Mouse (Mus musculus): Measurements from ENCODE around the gene A430033K04Rik. TPM values are rescaled to one million over a fixed set of nuclear protein-coding genes. Genes with fewer than 3 reads are reported as not detected.

Gene A430033K04Rik
- 9.3 and 13.4 TPM in 2 replicates for polyA plus RNA-seq (2016; fragmentation: Nextera tagmentation; extraction: Ambion mirVana)

DNA sequence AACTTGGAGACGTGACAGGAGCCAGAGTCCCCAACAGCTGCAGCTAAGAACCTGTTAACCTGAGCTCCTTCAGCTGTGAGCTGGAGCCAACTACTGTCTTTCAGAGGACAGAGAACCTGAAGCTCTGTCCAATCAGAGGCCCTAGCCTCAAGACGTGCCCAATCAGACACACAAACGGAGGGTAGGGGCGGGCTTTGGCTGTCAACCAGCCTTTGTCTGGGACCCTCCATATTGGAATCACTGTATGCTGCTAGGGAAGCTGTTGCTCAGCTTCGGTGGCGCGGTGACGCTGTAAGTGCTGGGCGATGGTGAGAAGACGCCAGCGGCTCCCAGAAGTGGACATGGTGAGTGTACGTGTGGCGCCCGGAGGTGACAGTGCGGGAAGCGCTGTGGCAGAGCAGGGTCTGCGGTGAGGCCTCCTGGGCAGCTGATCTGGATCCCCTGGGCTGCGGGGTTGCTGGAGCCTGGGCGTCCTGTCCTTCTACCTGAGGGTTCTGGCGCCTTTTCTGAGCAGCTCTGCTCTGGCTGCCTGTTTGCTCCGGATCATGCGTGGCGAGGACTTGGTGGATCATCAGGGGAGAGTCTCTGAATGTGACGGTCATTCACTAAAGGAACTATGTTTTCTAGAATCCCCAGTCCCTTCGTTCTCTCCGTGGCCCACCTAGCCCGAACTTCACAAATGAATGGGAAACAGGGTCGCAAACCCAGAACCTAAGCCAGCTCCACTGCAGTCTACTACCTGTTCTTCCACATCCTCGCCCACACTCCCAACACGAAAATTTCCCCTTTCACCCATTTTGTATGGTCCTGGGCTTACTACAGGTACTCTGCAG is at the start of gene A430033K04Rik:
Gene A430033K04Rik, plus strand, starts transcription at position 215 of the 833 bp plus-strand sequence.
- peak; percentile 86 for DNase-seq (ENCODE audit: low spot score)
- Histone ChIP-seq H3K27me3 (ENCODE audit: low read depth, poor library complexity, severe bottlenecking) (no peaks in the 10 kb centered on the region), H3K4me1 (peaks cover 12% of the 10 kb centered on the region), H3K4me3 (peak within 1 kb of the TSS; percentile 83), H3K27ac (peak within 1 kb of the TSS; percentile 92), H3K36me3 (peaks cover 7% of the 10 kb centered on the region), H3K9me3 (replicated peaks) (no peaks in the 10 kb centered on the region)
- 2% methylated on average over 30 of the region's 30 CpGs for WGBS

DNA sequence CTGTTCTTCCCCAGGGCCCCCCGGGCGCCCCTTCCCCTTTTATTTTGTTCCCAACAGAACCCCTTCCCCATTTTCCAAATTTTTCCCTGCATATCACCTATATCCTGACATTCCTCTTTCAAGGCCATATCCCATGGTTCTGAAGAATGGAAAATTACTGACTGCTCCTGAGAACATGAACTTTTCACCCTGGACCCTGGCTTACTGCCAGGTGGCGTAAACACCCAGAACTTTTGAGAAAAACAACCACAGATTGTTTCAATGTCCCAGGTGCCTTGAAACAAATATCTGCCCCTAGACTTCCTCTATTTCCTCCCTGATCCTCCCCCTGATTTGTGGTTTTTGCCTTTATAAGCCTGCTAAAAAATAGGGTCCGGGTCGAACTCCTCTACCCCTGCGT is 35.3 kb upstream of the A430033K04Rik start:
- Histone ChIP-seq H3K27ac (no peak overlapping the region), H3K36me3 (no peaks in the 10 kb centered on the region), H3K4me3 (no peak overlapping the region), H3K4me1 (no peaks in the 10 kb centered on the region), H3K9me3 (replicated peaks) (no peaks in the 10 kb centered on the region; the same call in 1 of the 2 replicates), H3K27me3 (ENCODE audit: low read depth, poor library complexity, severe bottlenecking) (no peaks in the 10 kb centered on the region)
- DNase-seq (ENCODE audit: low spot score), result no peak
- 94% methylated on average over 6 of the region's 6 CpGs for WGBS

DNA sequence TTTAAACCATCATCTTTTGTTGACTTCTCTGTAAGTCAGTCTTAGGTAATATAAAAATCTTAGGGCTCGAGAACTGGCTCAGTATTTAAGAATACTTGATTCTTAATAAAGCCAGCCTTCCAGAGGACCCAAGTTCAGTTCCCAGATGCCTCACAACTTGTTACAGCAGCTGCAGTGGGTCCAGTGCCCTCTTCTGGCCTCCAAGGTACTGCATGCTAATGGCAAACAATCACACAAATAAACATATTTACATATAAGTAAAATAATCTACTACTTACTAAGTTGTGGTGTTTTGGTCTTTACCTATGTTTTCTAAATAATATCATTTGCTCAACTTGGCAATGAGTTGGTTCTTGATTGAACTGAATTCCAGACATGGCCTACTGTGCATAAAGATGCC is 4.3 kb upstream of the A430033K04Rik start:
- no peak overlapping the region for H3K27ac ChIP-seq
- peak overlapping the region; percentile 86 for H3K4me3 ChIP-seq
- 88% methylated on average over 1 of the region's 1 CpGs for WGBS
- H3K27me3 ChIP-seq (ENCODE audit: low read depth, poor library complexity, severe bottlenecking), result no peaks in the 10 kb centered on the region
- H3K4me1 ChIP-seq, result peaks cover 4% of the 10 kb centered on the region
- peaks cover 5% of the 10 kb centered on the region; the same call in 1 of the 2 replicates for H3K9me3 ChIP-seq (replicated peaks)
- peaks cover 52% of the 10 kb centered on the region for H3K36me3 ChIP-seq
- DNase-seq (ENCODE audit: low spot score), result no peak

DNA sequence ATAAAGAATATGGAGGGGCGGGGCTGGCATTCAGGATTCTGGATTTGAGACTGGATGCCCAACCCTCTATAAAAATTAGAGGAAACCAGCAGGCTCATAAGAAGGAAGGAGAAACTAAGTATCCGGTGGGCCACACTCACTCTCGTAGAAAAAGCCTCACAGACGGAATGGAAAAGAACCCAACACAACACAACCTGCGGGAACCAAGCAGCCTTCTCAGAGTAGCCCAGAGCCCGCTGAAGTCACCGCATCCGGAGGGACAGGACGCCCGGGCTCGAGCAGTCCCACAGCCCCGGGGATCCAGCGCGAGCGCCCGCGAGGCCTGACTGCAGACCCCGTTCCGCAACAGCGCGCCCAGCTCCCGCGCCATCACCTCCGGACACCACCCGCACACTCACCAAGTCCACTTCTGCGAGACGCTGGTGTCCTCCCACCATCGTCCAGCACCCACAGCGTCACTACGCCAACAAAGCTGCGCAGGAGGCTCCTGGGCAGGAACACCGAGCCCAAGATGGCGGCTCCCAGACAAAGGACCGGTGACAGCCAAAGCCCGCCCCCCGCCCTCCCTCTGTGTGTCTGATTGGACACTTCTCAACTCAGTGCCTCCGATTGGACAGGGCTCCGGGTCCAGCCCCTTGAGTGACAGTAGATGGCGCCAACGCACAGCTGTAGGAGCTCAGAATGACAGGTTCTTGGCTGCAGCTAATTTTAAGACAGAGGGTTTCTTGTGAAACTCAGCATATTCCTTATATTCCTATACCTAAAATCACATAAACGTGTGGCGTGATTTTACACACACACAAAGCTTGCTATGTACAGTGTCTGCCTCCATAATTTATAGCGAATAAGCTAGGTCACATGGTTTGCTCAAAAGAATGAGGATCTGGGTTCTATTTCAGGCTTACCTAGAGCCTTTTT is 3.2 kb upstream of the A430033K04Rik start, which contains the start of gene Zfp68:
Gene Zfp68, minus strand, starts transcription at position 551 of the 918 bp plus-strand sequence.
- under 1% methylated on average over 43 of the region's 43 CpGs for WGBS
- peak; percentile 96 for DNase-seq (ENCODE audit: low spot score)

DNA sequence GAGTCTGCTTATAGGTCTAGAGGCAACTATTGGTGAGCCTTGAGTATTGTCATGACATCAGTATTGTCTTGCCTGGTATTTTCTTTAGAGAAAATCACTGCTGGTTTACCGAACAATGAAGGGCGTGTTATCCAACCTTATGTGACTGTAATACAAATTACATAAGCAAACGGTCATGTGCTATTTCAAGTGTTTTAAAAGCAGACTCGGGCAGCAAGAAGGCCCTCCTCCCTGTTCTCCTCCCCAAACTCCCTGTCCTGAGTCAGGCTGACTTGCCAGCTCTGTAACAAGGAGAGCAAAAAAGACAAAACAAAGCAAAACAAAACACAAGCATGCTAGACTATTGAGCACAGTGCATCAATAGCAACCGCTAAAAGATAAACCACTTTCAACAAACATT is 1.8 kb upstream of the A430033K04Rik start:
- WGBS, result 88% methylated on average over 5 of the region's 5 CpGs
- peaks cover 12% of the 10 kb centered on the region for H3K4me1 ChIP-seq
- H3K4me3 ChIP-seq, result no peak overlapping the region
- no peak overlapping the region for H3K27ac ChIP-seq
- DNase-seq (ENCODE audit: low spot score), result no peak
- H3K27me3 ChIP-seq (ENCODE audit: low read depth, poor library complexity, severe bottlenecking), result no peaks in the 10 kb centered on the region
- peaks cover 3% of the 10 kb centered on the region; the same call in 1 of the 2 replicates for H3K9me3 ChIP-seq (replicated peaks)
- peaks cover 27% of the 10 kb centered on the region for H3K36me3 ChIP-seq

More for the DNA sequence above, 3.2 kb upstream of the A430033K04Rik start, which contains the start of gene Zfp68:
- peak within 1 kb of the TSS; percentile 86 for H3K4me3 ChIP-seq
- peaks cover 12% of the 10 kb centered on the region for H3K4me1 ChIP-seq
- H3K9me3 ChIP-seq (replicated peaks), result peaks cover 3% of the 10 kb centered on the region; the same call in 1 of the 2 replicates
- no peaks in the 10 kb centered on the region for H3K27me3 ChIP-seq (ENCODE audit: low read depth, poor library complexity, severe bottlenecking)
- peak within 1 kb of the TSS; percentile 98 for H3K27ac ChIP-seq
- peaks cover 41% of the 10 kb centered on the region for H3K36me3 ChIP-seq

DNA sequence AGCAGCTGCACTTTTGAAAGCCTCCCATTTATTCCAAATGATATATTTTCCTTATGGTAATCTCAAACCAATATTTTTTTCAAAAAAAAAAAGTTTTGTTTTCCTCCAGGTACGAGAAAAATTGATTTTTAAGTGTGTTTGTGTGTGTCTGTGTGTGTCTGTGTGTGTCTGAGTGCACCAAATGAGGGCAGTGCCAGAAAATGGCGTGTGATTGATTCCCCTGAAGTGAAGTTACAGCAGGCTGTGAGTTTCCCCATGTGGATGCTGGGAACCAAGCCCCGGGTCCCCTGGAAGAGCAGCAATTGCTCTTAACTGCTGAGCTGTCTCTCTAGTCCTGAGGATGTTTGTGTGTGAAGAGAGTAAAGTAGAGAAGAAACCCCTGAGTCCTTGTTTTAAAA is 818 bp downstream of the A430033K04Rik start:
- 27% methylated on average over 3 of the region's 3 CpGs for WGBS
- peak; percentile 33 for DNase-seq (ENCODE audit: low spot score)
- H3K36me3 ChIP-seq, result peaks cover under 1% of the 10 kb centered on the region
- peak overlapping the region; percentile 83 for H3K4me3 ChIP-seq
- H3K4me1 ChIP-seq, result peaks cover 12% of the 10 kb centered on the region
- H3K27ac ChIP-seq, result peak overlapping the region; percentile 92
- H3K9me3 ChIP-seq (replicated peaks), result no peaks in the 10 kb centered on the region
- H3K27me3 ChIP-seq (ENCODE audit: low read depth, poor library complexity, severe bottlenecking), result no peaks in the 10 kb centered on the region

DNA sequence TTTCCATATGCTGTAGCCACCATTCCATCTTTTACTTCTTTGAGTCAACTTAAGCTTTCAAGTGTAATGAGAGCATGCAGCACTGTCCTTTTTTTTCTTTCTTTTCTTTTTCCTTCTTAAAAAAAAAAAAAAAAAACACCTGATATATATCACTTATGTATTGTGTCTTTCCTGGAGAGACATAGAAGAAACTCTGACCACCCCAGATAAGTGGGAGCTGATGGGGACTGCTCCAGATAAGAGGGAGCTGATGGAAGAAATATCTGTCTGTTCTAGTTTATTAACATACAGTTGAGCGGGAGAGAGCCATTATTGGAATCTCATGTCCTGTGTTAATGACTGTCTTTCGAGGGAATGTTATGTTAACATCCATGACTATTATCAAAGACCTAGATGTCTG is 13.8 kb downstream of the A430033K04Rik start:
- Histone ChIP-seq H3K36me3 (peaks cover 59% of the 10 kb centered on the region), H3K4me3 (no peak overlapping the region), H3K4me1 (no peaks in the 10 kb centered on the region), H3K9me3 (replicated peaks) (no peaks in the 10 kb centered on the region), H3K27ac (no peak overlapping the region), H3K27me3 (ENCODE audit: low read depth, poor library complexity, severe bottlenecking) (no peaks in the 10 kb centered on the region)
- WGBS, result 90% methylated on average over 2 of the region's 2 CpGs
- no peak for DNase-seq (ENCODE audit: low spot score)

DNA sequence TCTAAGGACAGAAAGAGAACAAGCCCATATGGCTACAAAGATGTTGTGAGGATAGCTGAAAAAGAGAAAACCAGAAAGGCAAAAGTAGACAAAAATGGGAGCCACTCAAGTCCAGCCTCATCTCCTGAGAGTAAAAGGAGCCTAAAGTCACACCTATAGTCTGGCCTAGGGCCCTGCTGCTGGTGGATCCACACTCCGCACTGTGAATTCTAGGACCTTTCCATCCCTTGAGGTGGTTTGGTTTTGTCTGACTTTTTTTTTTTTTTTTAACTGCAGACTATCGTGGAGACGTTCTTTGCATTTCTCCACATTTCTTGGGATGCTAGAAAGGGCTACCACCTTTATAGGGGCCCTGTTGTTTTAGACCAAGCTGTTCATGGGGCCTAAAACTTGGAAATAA is 18.4 kb downstream of the A430033K04Rik start:
- 91% methylated on average over 3 of the region's 3 CpGs for WGBS
- Histone ChIP-seq H3K36me3 (peaks cover 83% of the 10 kb centered on the region), H3K9me3 (replicated peaks) (no peaks in the 10 kb centered on the region), H3K27me3 (ENCODE audit: low read depth, poor library complexity, severe bottlenecking) (no peaks in the 10 kb centered on the region), H3K4me1 (no peaks in the 10 kb centered on the region), H3K4me3 (no peak overlapping the region), H3K27ac (no peak overlapping the region)
- peak; percentile 2 for DNase-seq (ENCODE audit: low spot score)

DNA sequence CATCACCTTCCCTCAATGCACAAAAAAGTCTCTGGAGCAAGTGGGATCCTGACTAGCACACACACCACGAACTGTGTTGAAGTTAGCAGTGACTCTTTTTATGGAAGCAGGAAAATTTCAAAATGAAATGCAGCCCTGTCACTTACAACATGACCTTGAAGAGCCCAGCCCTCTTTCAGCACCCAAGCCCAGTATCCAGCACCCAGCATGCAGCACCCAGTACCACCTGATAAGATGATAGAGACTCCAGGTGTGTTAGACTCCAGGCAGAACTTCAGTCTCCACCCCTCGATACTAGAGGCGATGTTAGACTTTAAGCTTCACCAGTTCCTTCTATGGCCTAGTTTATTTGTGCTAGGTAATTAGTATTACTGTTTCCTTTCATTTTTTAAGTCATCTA is 19.1 kb downstream of the A430033K04Rik start:
- Histone ChIP-seq H3K4me3 (no peak overlapping the region), H3K4me1 (no peaks in the 10 kb centered on the region), H3K9me3 (replicated peaks) (no peaks in the 10 kb centered on the region), H3K36me3 (peaks cover 83% of the 10 kb centered on the region), H3K27ac (no peak overlapping the region), H3K27me3 (ENCODE audit: low read depth, poor library complexity, severe bottlenecking) (no peaks in the 10 kb centered on the region)
- 92% methylated on average over 3 of the region's 3 CpGs for WGBS
- DNase-seq (ENCODE audit: low spot score), result peak; percentile 12

DNA sequence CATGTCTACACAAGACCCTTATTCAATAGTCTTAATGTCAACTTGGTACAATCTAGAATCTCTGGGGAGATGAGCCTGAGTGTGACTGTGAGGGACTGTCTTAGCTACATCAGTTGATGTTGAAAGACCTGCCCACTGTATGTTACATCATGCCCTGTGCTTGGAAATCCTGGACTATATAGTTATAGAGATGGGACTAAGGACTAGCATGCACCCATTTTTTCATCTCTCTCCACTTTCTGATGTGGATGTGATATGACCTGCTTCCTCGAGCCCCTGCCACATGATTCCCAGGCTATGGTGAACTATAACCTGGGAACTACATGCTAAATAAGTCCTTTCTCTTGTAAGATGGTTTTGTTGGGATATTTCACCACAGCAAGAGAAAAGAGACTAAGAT is 30.3 kb downstream of the A430033K04Rik start:
- H3K36me3 ChIP-seq, result peaks cover 27% of the 10 kb centered on the region
- 94% methylated on average over 1 of the region's 1 CpGs for WGBS

DNA sequence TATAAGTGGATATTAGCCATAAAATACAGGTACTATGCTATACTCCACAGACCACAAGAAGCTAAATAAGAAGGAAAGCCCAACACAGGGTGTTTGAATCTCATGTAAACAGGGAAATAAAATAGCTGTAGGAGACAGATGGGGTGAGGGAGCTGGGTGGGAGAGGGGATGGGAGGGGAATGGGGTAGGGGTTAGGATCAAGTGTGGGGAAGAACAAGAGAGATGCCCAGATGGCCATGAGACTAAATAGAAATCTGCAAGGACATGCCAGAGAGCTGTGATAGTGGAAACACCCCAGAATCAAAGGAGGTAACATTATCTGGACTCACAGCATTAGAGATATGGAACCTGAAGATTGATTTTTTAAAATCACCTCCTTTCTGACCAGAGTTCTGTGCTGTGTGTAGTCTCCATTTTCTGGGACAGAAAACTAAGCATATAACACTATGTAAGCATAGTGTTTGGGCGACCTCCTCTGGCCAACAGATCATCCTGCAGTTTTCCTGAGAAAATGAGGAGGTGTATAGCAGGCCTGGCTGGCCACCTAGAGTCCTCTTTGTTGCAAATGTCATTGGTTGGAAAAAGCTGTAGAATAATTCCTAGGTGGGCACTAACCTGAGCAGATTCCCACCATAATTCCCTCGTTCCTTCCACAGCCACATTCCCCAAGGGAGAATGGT is 34.0 kb downstream of the A430033K04Rik start:
- WGBS, result 20% methylated on average over 2 of the region's 2 CpGs
- H3K4me1 ChIP-seq, result no peaks in the 10 kb centered on the region
- H3K9me3 ChIP-seq (replicated peaks), result no peaks in the 10 kb centered on the region
- no peaks in the 10 kb centered on the region for H3K27me3 ChIP-seq (ENCODE audit: low read depth, poor library complexity, severe bottlenecking)
- H3K4me3 ChIP-seq, result no peak overlapping the region
- DNase-seq (ENCODE audit: low spot score), result peak; percentile 55
- H3K27ac ChIP-seq, result no peak overlapping the region
- H3K36me3 ChIP-seq, result peaks cover 6% of the 10 kb centered on the region; the same call in 1 of the 2 replicates

More for the DNA sequence above, 30.3 kb downstream of the A430033K04Rik start:
- Histone ChIP-seq H3K9me3 (replicated peaks) (no peaks in the 10 kb centered on the region), H3K4me3 (no peak overlapping the region), H3K27me3 (ENCODE audit: low read depth, poor library complexity, severe bottlenecking) (no peaks in the 10 kb centered on the region), H3K27ac (no peak overlapping the region), H3K4me1 (no peaks in the 10 kb centered on the region)
- no peak for DNase-seq (ENCODE audit: low spot score)

DNA sequence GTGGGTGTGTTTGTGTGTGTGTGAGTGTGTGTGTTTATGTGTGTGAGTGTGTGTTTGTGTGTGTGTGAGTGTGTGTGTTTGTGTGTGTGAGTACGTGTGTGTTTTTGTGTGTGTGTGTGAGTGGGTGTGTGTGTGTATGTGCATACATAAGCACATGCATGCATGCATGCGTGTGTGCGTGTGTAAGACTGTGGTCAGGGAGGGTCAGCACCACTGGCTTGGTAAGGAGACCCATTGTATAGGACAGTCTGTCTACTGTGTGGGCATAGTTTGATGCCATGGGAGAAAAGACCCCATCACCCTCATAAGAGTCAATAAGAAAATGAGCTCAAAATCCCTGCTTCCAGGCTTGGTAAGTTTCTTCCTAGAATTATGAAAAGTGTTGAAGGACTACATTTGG is 34.7 kb downstream of the A430033K04Rik start:
- WGBS, result 98% methylated on average over 3 of the region's 3 CpGs
- no peaks in the 10 kb centered on the region for H3K9me3 ChIP-seq (replicated peaks)
- no peak for DNase-seq (ENCODE audit: low spot score)
- no peaks in the 10 kb centered on the region for H3K4me1 ChIP-seq
- H3K27me3 ChIP-seq (ENCODE audit: low read depth, poor library complexity, severe bottlenecking), result no peaks in the 10 kb centered on the region
- no peaks in the 10 kb centered on the region for H3K36me3 ChIP-seq
- H3K27ac ChIP-seq, result no peak overlapping the region
- H3K4me3 ChIP-seq, result no peak overlapping the region
